Mouse (Mus musculus) myocyte (in vitro differentiated cells): ENCODE data around the gene Kctd17. TPM values are rescaled to one million over a fixed set of nuclear protein-coding genes. Genes with fewer than 3 reads are reported as not detected.
A peak's percentile ranks its signal among the peaks of the same experiment; 100 is the strongest.

Source experiments
- H3K27me3 ChIP-seq: one replicate; pipeline ENCODE4 v1.6.1; 2011; ENCODE audit not compliant: control insufficient read depth, insufficient read depth, insufficient read length
- H3K36me3 ChIP-seq: one replicate; pipeline ENCODE4 v1.6.1; 2011; ENCODE audit not compliant: control insufficient read depth, insufficient read depth
- H3K4me2 ChIP-seq: one replicate; pipeline ENCODE4 v1.6.1; 2011; ENCODE audit warnings: low read depth, control low read depth
- H3K4me3 ChIP-seq: one replicate; pipeline ENCODE4 v1.5.1; 2011; ENCODE audit warnings: mild to moderate bottlenecking, control low read depth, moderate library complexity
- H3K79me2 ChIP-seq: one replicate; pipeline ENCODE4 v1.6.1; 2011; ENCODE audit not compliant: control insufficient read depth, insufficient read depth
- H3ac ChIP-seq: one replicate; pipeline ENCODE4 v1.6.1; 2011; ENCODE audit not compliant: control insufficient read depth, insufficient read length
- CEBPB ChIP-seq: IDR thresholded peaks from 2 replicates; pipeline ENCODE4 v1.6.1; 2011; ENCODE audit warnings: mild to moderate bottlenecking, moderate library complexity; ENCODE audit not compliant: poor library complexity, insufficient read depth, severe bottlenecking
- E2F4 ChIP-seq: IDR thresholded peaks from one replicate; pipeline ENCODE4 v1.6.1; 2011; ENCODE audit warnings: mild to moderate bottlenecking, control low read depth, moderate library complexity; ENCODE audit not compliant: insufficient read depth
- MAX ChIP-seq: IDR thresholded peaks from one replicate; pipeline ENCODE4 v1.6.1; 2011; ENCODE audit warnings: low read depth, mild to moderate bottlenecking, control low read depth
- MYOD1 ChIP-seq, 3 experiments: IDR thresholded peaks; one replicate each; pipeline ENCODE4 v1.6.1; 2011; ENCODE audit warnings: control low read depth in 2 of 3, low read depth in 2 of 3, mild to moderate bottlenecking in 2 of 3, moderate library complexity in 1 of 3; ENCODE audit not compliant: insufficient read length in 2 of 3, control insufficient read depth in 1 of 3
- MYOG ChIP-seq, 3 experiments: IDR thresholded peaks; one replicate each; pipeline ENCODE4 v1.6.1; 2011; ENCODE audit warnings: control low read depth in 2 of 3, low read depth in 2 of 3, mild to moderate bottlenecking in 2 of 3; ENCODE audit not compliant: insufficient read length in 2 of 3, control insufficient read depth in 1 of 3, insufficient read depth in 1 of 3
- POLR2A ChIP-seq: IDR thresholded peaks from one replicate; pipeline ENCODE4 v1.6.1; 2011; ENCODE audit warnings: low read depth, mild to moderate bottlenecking, control low read depth, moderate library complexity; ENCODE audit not compliant: insufficient read length
- POLR2AphosphoS2 ChIP-seq: IDR thresholded peaks from one replicate; pipeline ENCODE4 v1.6.1; 2011; ENCODE audit warnings: low read depth, control low read depth; ENCODE audit not compliant: insufficient read length
- REST ChIP-seq: IDR thresholded peaks from one replicate; pipeline ENCODE4 v1.6.1; 2011; ENCODE audit warnings: mild to moderate bottlenecking, control low read depth, moderate library complexity; ENCODE audit not compliant: insufficient read depth, insufficient read length
- SRF ChIP-seq: IDR thresholded peaks from one replicate; pipeline ENCODE4 v1.6.1; 2011; ENCODE audit warnings: low read depth; ENCODE audit not compliant: control insufficient read depth, insufficient read length
- TCF12 ChIP-seq: IDR thresholded peaks from one replicate; pipeline ENCODE4 v1.6.1; 2011; ENCODE audit warnings: mild to moderate bottlenecking, control low read depth; ENCODE audit not compliant: poor library complexity, insufficient read depth, severe bottlenecking
- TCF3 ChIP-seq: IDR thresholded peaks from one replicate; pipeline ENCODE4 v1.6.1; 2011; ENCODE audit warnings: low read depth, control low read depth; ENCODE audit not compliant: insufficient read length
- USF1 ChIP-seq: IDR thresholded peaks from one replicate; pipeline ENCODE4 v1.6.1; 2011; ENCODE audit warnings: low read depth, mild to moderate bottlenecking, control low read depth, moderate library complexity
- polyA plus RNA-seq: library from polyadenylated mRNA; unstranded; fragments of >200 nt; fragmentation: generic; extraction: Trizol; gene quantifications from one replicate; pipeline ENCODE4 v1.2.1, GENCODE M21; 2012; ENCODE audit warnings: missing spikeins

Gene Kctd17
- polyA plus RNA-seq, 1 experiment, result 161 TPM

GRCm38 (mm10) chr15:78456051-78456450, 27.7 kb downstream of the Kctd17 start:
- peaks cover 8% of the 10 kb centered on the region for H3K27me3 ChIP-seq
- peak overlapping the region; percentile 19 for H3K4me2 ChIP-seq
- no peaks in the 10 kb centered on the region for H3K79me2 ChIP-seq
- H3K4me3 ChIP-seq, result no peak overlapping the region
- TF ChIP-seq E2F4 (no peak), TCF12 (peak; percentile 18), TCF3 (peak; percentile 19), MYOG (IDR thresholded peaks at IDR 0.05; ENCODE audit: control insufficient read depth in 1 of 3, insufficient read depth in 1 of 3, insufficient read length in 2 of 3, low read depth in 2 of 3) (peak in 2 of 3 experiments; percentile 64 to 90), POLR2A (no peak), MYOD1 (IDR thresholded peaks at IDR 0.05; ENCODE audit: control insufficient read depth in 1 of 3, insufficient read length in 2 of 3, low read depth in 2 of 3) (peak in 2 of 3 experiments; percentile 71 to 95)
- no peak overlapping the region for H3ac ChIP-seq
- no peaks in the 10 kb centered on the region for H3K36me3 ChIP-seq

GRCm38 (mm10) chr15:78457193-78457592, 28.8 kb downstream of the Kctd17 start:
- Histone ChIP-seq H3K27me3 (peaks cover 19% of the 10 kb centered on the region), H3K4me2 (no peak overlapping the region), H3ac (no peak overlapping the region), H3K79me2 (no peaks in the 10 kb centered on the region), H3K4me3 (no peak overlapping the region), H3K36me3 (no peaks in the 10 kb centered on the region)
- no peak for TF ChIP-seq REST
- no peak for TF ChIP-seq POLR2A
- TF ChIP-seq USF1, result no peak
- no peak for TF ChIP-seq MAX
- no peak for TF ChIP-seq MYOG (IDR thresholded peaks at IDR 0.05; ENCODE audit: control insufficient read depth in 1 of 3, insufficient read depth in 1 of 3, insufficient read length in 2 of 3, low read depth in 2 of 3)
- no peak for TF ChIP-seq TCF3
- TF ChIP-seq SRF, result no peak
- TF ChIP-seq POLR2AphosphoS2, result no peak
- TF ChIP-seq CEBPB, result no peak

- TF ChIP-seq MYOD1 (IDR thresholded peaks at IDR 0.05; ENCODE audit: control insufficient read depth in 1 of 3, insufficient read length in 2 of 3, low read depth in 2 of 3), result no peak
- no peak for TF ChIP-seq E2F4
- TF ChIP-seq TCF3, result no peak
- TF ChIP-seq POLR2A, result no peak
- TF ChIP-seq USF1, result no peak
- TF ChIP-seq REST, result no peak
- TF ChIP-seq MAX, result no peak
- TF ChIP-seq POLR2AphosphoS2, result no peak
- no peak for TF ChIP-seq MYOG (IDR thresholded peaks at IDR 0.05; ENCODE audit: control insufficient read depth in 1 of 3, insufficient read depth in 1 of 3, insufficient read length in 2 of 3, low read depth in 2 of 3)
- TF ChIP-seq CEBPB, result no peak
- no peak for TF ChIP-seq SRF
- TF ChIP-seq TCF12, result no peak
- H3K79me2 ChIP-seq, result no peaks in the 10 kb centered on the region
- no peak overlapping the region for H3K4me3 ChIP-seq
- no peak overlapping the region for H3ac ChIP-seq
- H3K27me3 ChIP-seq, result peaks cover 52% of the 10 kb centered on the region
- H3K4me2 ChIP-seq, result no peak overlapping the region
- H3K36me3 ChIP-seq, result no peaks in the 10 kb centered on the region
Observed at GRCm38 (mm10) chr15:78462981-78463380, 34.6 kb downstream of the Kctd17 start.

GRCm38 (mm10) chr15:78466809-78467208, 38.4 kb downstream of the Kctd17 start:
- no peak overlapping the region for H3ac ChIP-seq
- no peak overlapping the region for H3K4me3 ChIP-seq
- TF ChIP-seq MYOD1 (IDR thresholded peaks at IDR 0.05; ENCODE audit: control insufficient read depth in 1 of 3, insufficient read length in 2 of 3, low read depth in 2 of 3) (no peak), MAX (no peak)
- H3K36me3 ChIP-seq, result no peaks in the 10 kb centered on the region
- no peaks in the 10 kb centered on the region for H3K79me2 ChIP-seq
- peaks cover 37% of the 10 kb centered on the region for H3K27me3 ChIP-seq
- no peak overlapping the region for H3K4me2 ChIP-seq

GRCm38 (mm10) chr15:78467570-78467969, 39.2 kb downstream of the Kctd17 start:
- Histone ChIP-seq H3K4me3 (no peak overlapping the region), H3ac (no peak overlapping the region), H3K36me3 (no peaks in the 10 kb centered on the region), H3K27me3 (peaks cover 32% of the 10 kb centered on the region), H3K4me2 (no peak overlapping the region), H3K79me2 (no peaks in the 10 kb centered on the region)
- TF ChIP-seq REST, result no peak
- no peak for TF ChIP-seq POLR2A
- no peak for TF ChIP-seq CEBPB
- TF ChIP-seq MYOG (IDR thresholded peaks at IDR 0.05; ENCODE audit: control insufficient read depth in 1 of 3, insufficient read depth in 1 of 3, insufficient read length in 2 of 3, low read depth in 2 of 3), result no peak
- TF ChIP-seq TCF3, result no peak
- TF ChIP-seq MAX, result no peak
- TF ChIP-seq MYOD1 (IDR thresholded peaks at IDR 0.05; ENCODE audit: control insufficient read depth in 1 of 3, insufficient read length in 2 of 3, low read depth in 2 of 3), result no peak
- TF ChIP-seq USF1, result no peak

- H3K79me2 ChIP-seq, result no peaks in the 10 kb centered on the region
- H3ac ChIP-seq, result no peak within 1 kb of the TSS
- no peak within 1 kb of the TSS for H3K4me2 ChIP-seq
- no peaks in the 10 kb centered on the region for H3K36me3 ChIP-seq
- no peak for TF ChIP-seq USF1
- TF ChIP-seq E2F4, result no peak
- no peak for TF ChIP-seq TCF3
- no peak for TF ChIP-seq MYOG (IDR thresholded peaks at IDR 0.05; ENCODE audit: control insufficient read depth in 1 of 3, insufficient read depth in 1 of 3, insufficient read length in 2 of 3, low read depth in 2 of 3)
- TF ChIP-seq SRF, result no peak
- TF ChIP-seq MYOD1 (IDR thresholded peaks at IDR 0.05; ENCODE audit: control insufficient read depth in 1 of 3, insufficient read length in 2 of 3, low read depth in 2 of 3), result no peak
- TF ChIP-seq CEBPB, result no peak
- no peak for TF ChIP-seq REST
- no peak for TF ChIP-seq TCF12
- TF ChIP-seq POLR2A, result no peak
- no peak for TF ChIP-seq POLR2AphosphoS2
- no peak for TF ChIP-seq MAX
- H3K27me3 ChIP-seq, result peaks cover 25% of the 10 kb centered on the region
- no peak within 1 kb of the TSS for H3K4me3 ChIP-seq
Observed at GRCm38 (mm10) chr15:78468379-78468937, 40.1 kb downstream of the Kctd17 start, which contains the start of gene Tmprss6. Gene Tmprss6 (minus strand): TSS chr15:78468634.
